Comparison of ENCODE assay signal across 8 mouse cellular contexts in the genomic region with DNA sequence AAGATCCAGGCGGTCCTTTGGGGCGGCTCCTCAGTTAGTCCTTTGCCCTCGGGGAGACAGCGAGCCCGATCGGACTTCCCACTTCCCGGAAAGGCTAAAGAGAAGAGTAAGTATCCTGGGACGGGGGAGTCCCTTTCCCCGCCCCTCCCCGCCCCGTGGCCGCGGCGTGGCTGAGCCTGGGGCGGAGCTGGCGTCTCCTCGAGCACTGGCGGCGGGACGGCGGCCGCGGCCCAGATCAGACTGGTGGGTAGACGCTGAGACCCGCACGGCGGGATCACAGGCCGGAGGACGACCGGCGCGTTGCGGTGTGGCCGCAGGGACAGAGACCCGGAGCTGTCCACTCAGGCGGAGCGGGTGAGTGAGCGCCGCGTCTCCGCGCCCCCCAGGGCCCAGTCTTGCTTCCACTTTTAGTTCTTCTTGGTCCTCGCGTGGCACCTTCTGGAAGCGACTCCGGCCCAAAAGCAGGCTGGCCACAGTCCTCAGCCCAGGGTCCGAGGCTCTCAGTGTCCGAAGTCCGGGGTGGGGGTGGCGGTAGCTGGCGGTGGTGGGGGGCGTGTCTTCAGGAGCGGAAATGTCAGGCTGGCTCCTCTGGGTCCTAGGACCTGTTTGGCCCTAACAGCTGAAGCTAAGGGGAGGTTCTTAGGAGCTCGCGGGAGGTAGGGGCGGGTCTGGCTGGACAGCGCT. TPM values are rescaled to one million over a fixed set of nuclear protein-coding genes. Genes with fewer than 3 reads are reported as not detected.
DNase-seq lines count a peak whose midpoint lies in the region; ATAC-seq and TF ChIP-seq lines count a peak whose summit lies in the region.

A gene (plus strand): TSS at position 205 of the 684 bp plus-strand sequence.

- H3K36me3 ChIP-seq in ES-Bruce4 (ENCODE audit: control insufficient read depth, insufficient read depth, low read length, poor library complexity, severe bottlenecking), result no peaks in the 10 kb centered on the region
- peaks cover 20% of the 10 kb centered on the region for H3K36me3 ChIP-seq in heart, embryonic 14.5 days (ENCODE audit: control insufficient read depth, insufficient read depth, low read length)
- H3K36me3 ChIP-seq in lung, embryonic 15.5 days, result peaks cover 13% of the 10 kb centered on the region; the same call in 1 of the 2 replicates

- no peak for TF ChIP-seq POLR2A in ES-Bruce4 (IDR thresholded peaks at IDR 0.05; ENCODE audit: insufficient read depth, low read length)
- 0 out of 2 replicates have a peak, but pooled peaks have one; percentile 36 for TF ChIP-seq POLR2A in olfactory bulb, adult 2 months (IDR thresholded peaks at IDR 0.05; ENCODE audit: insufficient read depth, low read depth, low read length)

- H3K9me3 ChIP-seq in ES-Bruce4 (replicated peaks; ENCODE audit: control insufficient read depth, insufficient read depth, low read length, poor library complexity, severe bottlenecking), result no peaks in the 10 kb centered on the region
- no peaks in the 10 kb centered on the region for H3K9me3 ChIP-seq in heart, embryonic 14.5 days (ENCODE audit: control insufficient read depth, low read length)
- H3K9me3 ChIP-seq in lung, embryonic 15.5 days, result no peaks in the 10 kb centered on the region

- peak within 1 kb of the TSS; percentile 78 for H3K4me3 ChIP-seq in ES-Bruce4 (ENCODE audit: low read depth, low read length)
- peak within 1 kb of the TSS; percentile 88 for H3K4me3 ChIP-seq in brown adipose tissue, adult 24 weeks (ENCODE audit: insufficient read depth, low read depth, low read length)
- H3K4me3 ChIP-seq in heart, embryonic 14.5 days (ENCODE audit: control insufficient read depth in 1 of 2, insufficient read depth in 1 of 2, low read depth in 1 of 2, low read length in 2 of 2), result peak within 1 kb of the TSS; percentile 70 to 80
- H3K4me3 ChIP-seq in lung, embryonic 15.5 days, result peak within 1 kb of the TSS; percentile 94
- H3K4me3 ChIP-seq in olfactory bulb, adult 2 months (ENCODE audit: insufficient read depth, low read depth, low read length), result peak within 1 kb of the TSS; percentile 73

- DNase-seq in fibroblast of lung, adult 2 months (ENCODE audit: low read depth), result peak; percentile 36
- DNase-seq in kidney, postnatal 10 days, result peak; percentile 89
- peak; percentile 52 to 55 for DNase-seq in thymus, adult 18-20 months

- TF ChIP-seq EP300 in ES-Bruce4 (IDR thresholded peaks at IDR 0.05; ENCODE audit: insufficient read depth, low read depth, low read length), result 0 out of 2 replicates have a peak, but pooled peaks have one; percentile 25

- H3K27ac ChIP-seq in ES-Bruce4 (ENCODE audit: insufficient read depth, low read length), result no peak within 1 kb of the TSS
- H3K27ac ChIP-seq in brown adipose tissue, adult 24 weeks (replicated peaks; ENCODE audit: low read depth, low read length), result peak within 1 kb of the TSS; percentile 89
- peak within 1 kb of the TSS; percentile 74 to 77 for H3K27ac ChIP-seq in heart, embryonic 14.5 days (replicated peaks in 1 of 2; ENCODE audit: control insufficient read depth in 1 of 2, insufficient read depth in 1 of 2, low read depth in 2 of 2, low read length in 2 of 2)
- H3K27ac ChIP-seq in lung, embryonic 15.5 days, result peak within 1 kb of the TSS; percentile 92
- H3K27ac ChIP-seq in olfactory bulb, adult 2 months (ENCODE audit: insufficient read depth, low read depth, low read length), result no peak within 1 kb of the TSS

- H3K9ac ChIP-seq in ES-Bruce4 (ENCODE audit: low read depth, poor library complexity, severe bottlenecking), result peak within 1 kb of the TSS; percentile 78
- peak within 1 kb of the TSS; percentile 85 for H3K9ac ChIP-seq in heart, embryonic 14.5 days (ENCODE audit: low read length)
- H3K9ac ChIP-seq in lung, embryonic 15.5 days, result peak within 1 kb of the TSS; percentile 88

- no peak for TF ChIP-seq CTCF in ES-Bruce4 (IDR thresholded peaks at IDR 0.05; ENCODE audit: low read depth, low read length)
- no peak for TF ChIP-seq CTCF in olfactory bulb, adult 2 months (IDR thresholded peaks at IDR 0.05; ENCODE audit: insufficient read depth, low read depth, low read length)

- H3K4me1 ChIP-seq in ES-Bruce4 (ENCODE audit: control insufficient read depth, insufficient read depth, low read length), result peaks cover 4% of the 10 kb centered on the region
- H3K4me1 ChIP-seq in brown adipose tissue, adult 24 weeks (ENCODE audit: control insufficient read depth, insufficient read depth, insufficient read length, low read length), result peaks cover 10% of the 10 kb centered on the region; the same call in 1 of the 2 replicates
- H3K4me1 ChIP-seq in heart, embryonic 14.5 days (ENCODE audit: control insufficient read depth in 2 of 2, insufficient read depth in 2 of 2, low read length in 2 of 2), result peaks cover 16 to 32% of the 10 kb centered on the region in 2 experiments
- peaks cover 22% of the 10 kb centered on the region for H3K4me1 ChIP-seq in lung, embryonic 15.5 days
- H3K4me1 ChIP-seq in olfactory bulb, adult 2 months (ENCODE audit: control insufficient read depth, insufficient read depth, low read length), result peaks cover 4% of the 10 kb centered on the region; the same call in 1 of the 2 replicates

- peak; percentile 89 for ATAC-seq in heart, embryonic 14.5 days (ENCODE audit: insufficient number of reproducible peaks, insufficient read depth, low FRiP score, low read depth)
- ATAC-seq in lung, embryonic 15.5 days (ENCODE audit: borderline replicate concordance, extremely low read depth, low FRiP score, low TSS enrichment), result peak; percentile 94

- no peaks in the 10 kb centered on the region for H3K27me3 ChIP-seq in ES-Bruce4 (ENCODE audit: control insufficient read depth, insufficient read depth, low read length, poor library complexity, severe bottlenecking)
- H3K27me3 ChIP-seq in heart, embryonic 14.5 days (ENCODE audit: control insufficient read depth, insufficient read depth, low read length), result no peaks in the 10 kb centered on the region
- H3K27me3 ChIP-seq in lung, embryonic 15.5 days, result no peaks in the 10 kb centered on the region

- H3K4me2 ChIP-seq in heart, embryonic 14.5 days (ENCODE audit: low read length), result peak within 1 kb of the TSS; percentile 90
- peak within 1 kb of the TSS; percentile 78 for H3K4me2 ChIP-seq in lung, embryonic 15.5 days

- under 1% methylated on average over 56 of the region's 57 CpGs for WGBS in heart, embryonic 14.5 days
- 2% methylated on average over 57 of the region's 57 CpGs for WGBS in lung, embryonic 15.5 days
- under 1% methylated on average over 54 of the region's 57 CpGs for WGBS in olfactory bulb, adult 2 months

RNA-seq across cellular contexts. Expression of the gene that starts here (rescaled TPM):
- polyA plus RNA-seq in ES-Bruce4 (2011; ENCODE audit: insufficient read depth, insufficient read length, low read depth, missing spikeins), result 3.1 and 4.3 TPM in 2 replicates
- 3.8 and 5.9 TPM in 2 replicates for polyA plus RNA-seq in brown adipose tissue, adult 24 weeks (2012; ENCODE audit: insufficient read depth, insufficient read length, missing spikeins)
- 6.8 and 8.0 TPM in 2 replicates for polyA plus RNA-seq in heart, embryonic 14.5 days (2014; fragmentation: Nextera tagmentation; extraction: Ambion mirVana)
- 11.7 and 13.5 TPM in 2 replicates for polyA plus RNA-seq in lung, embryonic 15.5 days (2015; fragmentation: Nextera tagmentation; extraction: Ambion mirVana)
- not detected in 2 replicates for polyA plus RNA-seq in olfactory bulb, adult 2 months (2012; ENCODE audit: insufficient read depth, insufficient read length, low replicate concordance, missing spikeins)

Comparison
In these comparisons a context has a peak if more than half of its experiments do, and no peak if none do; other contexts are left out.
1. H3K27ac ChIP-seq: peak in brown adipose tissue, adult 24 weeks (single experiment), heart, embryonic 14.5 days (2 of 2) and lung, embryonic 15.5 days (single experiment); none in ES-Bruce4 (single experiment) and olfactory bulb, adult 2 months (single experiment).
2. DNase-seq: peak in every context shown above with its lines; median percentile 89 in kidney, postnatal 10 days; 54 in thymus, adult 18-20 months; 36 in fibroblast of lung, adult 2 months.
3. Peak in every context shown above with its lines, with median percentiles within 50 percentile points of each other: H3K4me3 ChIP-seq and H3K9ac ChIP-seq.